Mouse (Mus musculus) midbrain, embryonic 13.5 days (tissue): ENCODE data around the gene Kitl. TPM values are rescaled to one million over a fixed set of nuclear protein-coding genes. Genes with fewer than 3 reads are reported as not detected.

Source experiments
- ATAC-seq: fragments of 200-750 bp; cut with Nextera tagmentation; 2 replicates; pipeline ENCODE4 v1.8.0; 2017; ENCODE audit warnings: mild to moderate bottlenecking, moderate TSS enrichment, moderate library complexity
- H3K27ac ChIP-seq: fragments of 300-500 bp; sonication (generic); 2 replicates; pipeline ENCODE4 v1.5.1; 2015; ENCODE audit warnings: inconsistent platforms, mild to moderate bottlenecking, moderate library complexity
- H3K27me3 ChIP-seq: fragments of 300-500 bp; sonication (generic); 2 replicates; pipeline ENCODE4 v1.6.1; 2015; ENCODE audit warnings: mild to moderate bottlenecking, inconsistent platforms
- H3K36me3 ChIP-seq: fragments of 300-500 bp; sonication (generic); 2 replicates; pipeline ENCODE4 v1.6.1; 2015; ENCODE audit warnings: mild to moderate bottlenecking, inconsistent platforms
- H3K4me1 ChIP-seq: fragments of 300-500 bp; sonication (generic); replicated peaks from 2 replicates; pipeline ENCODE4 v1.6.1; 2015; ENCODE audit warnings: inconsistent platforms
- H3K4me2 ChIP-seq: fragments of 300-500 bp; sonication (generic); replicated peaks from 2 replicates; pipeline ENCODE4 v1.6.1; 2015; ENCODE audit warnings: moderate library complexity, mild to moderate bottlenecking, inconsistent platforms
- H3K4me3 ChIP-seq: fragments of 300-500 bp; sonication (generic); replicated peaks from 2 replicates; pipeline ENCODE4 v1.5.1; 2015; ENCODE audit warnings: mild to moderate bottlenecking, inconsistent platforms
- H3K9ac ChIP-seq: fragments of 300-500 bp; sonication (generic); replicated peaks from 2 replicates; pipeline ENCODE4 v1.6.1; 2015; ENCODE audit warnings: mild to moderate bottlenecking, inconsistent platforms
- H3K9me3 ChIP-seq: fragments of 300-500 bp; sonication (generic); 2 replicates; pipeline ENCODE4 v1.6.1; 2016; ENCODE audit warnings: mild to moderate bottlenecking, inconsistent platforms
- WGBS: fragments of 180-500 bp; shearing (Covaris S2); methylation state at CpG from one replicate; pipeline ENCODE4 v1.1.7; 2015; 5-methylcytosine and 5-hydroxymethylcytosine counted together
- polyA plus RNA-seq: library from polyadenylated mRNA; unstranded; fragments of >200 nt; fragmentation: Nextera tagmentation; extraction: Ambion mirVana; gene quantifications from 2 replicates; pipeline ENCODE4 v1.2.1, GENCODE M21; 2015

The Kitl gene
- polyA plus RNA-seq, 1 experiment from 2014 or later: 21.4 TPM

DNA sequence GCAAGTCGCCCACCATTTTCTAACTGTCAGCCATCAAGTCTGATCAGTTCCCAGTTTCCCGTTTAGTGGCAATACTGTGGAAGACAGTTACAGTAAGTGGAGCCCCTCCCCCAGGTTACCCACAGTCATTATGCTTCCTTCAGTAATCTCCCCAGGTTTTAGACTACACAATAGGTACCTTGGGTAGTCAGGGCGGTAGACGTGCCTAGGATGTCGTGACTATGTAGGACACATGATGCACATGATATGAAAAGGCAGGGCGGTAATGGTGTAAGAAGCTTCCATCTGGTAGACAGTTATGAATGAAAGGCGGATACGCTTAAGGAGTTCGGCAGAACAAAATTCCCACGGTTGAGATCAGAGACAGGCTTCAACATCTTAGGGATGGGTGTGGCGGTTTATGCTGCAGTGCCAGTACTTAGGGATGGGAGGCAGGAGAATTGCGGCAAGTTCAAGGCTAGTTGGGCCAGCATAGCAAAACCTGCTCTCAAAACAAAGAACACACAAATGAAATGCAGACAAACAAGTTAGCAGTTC lies 15.6 kb downstream of the Kitl start:
- no peak overlapping the region for H3K27ac ChIP-seq
- no peak overlapping the region for H3K4me3 ChIP-seq
- H3K36me3 ChIP-seq: no peaks in the 10 kb centered on the region
- 70% methylated on average over 12 of the region's 12 CpGs for WGBS
- H3K9me3 ChIP-seq: no peaks in the 10 kb centered on the region
- no peak overlapping the region for H3K9ac ChIP-seq
- H3K27me3 ChIP-seq: peaks cover 63% of the 10 kb centered on the region
- H3K4me2 ChIP-seq: 0 out of 2 replicates have a peak overlapping the region, but pooled peaks have one; percentile 35
- ATAC-seq: 0 out of 2 replicates have a peak, but pooled peaks have one; percentile 27
- H3K4me1 ChIP-seq: peaks cover 10% of the 10 kb centered on the region

DNA sequence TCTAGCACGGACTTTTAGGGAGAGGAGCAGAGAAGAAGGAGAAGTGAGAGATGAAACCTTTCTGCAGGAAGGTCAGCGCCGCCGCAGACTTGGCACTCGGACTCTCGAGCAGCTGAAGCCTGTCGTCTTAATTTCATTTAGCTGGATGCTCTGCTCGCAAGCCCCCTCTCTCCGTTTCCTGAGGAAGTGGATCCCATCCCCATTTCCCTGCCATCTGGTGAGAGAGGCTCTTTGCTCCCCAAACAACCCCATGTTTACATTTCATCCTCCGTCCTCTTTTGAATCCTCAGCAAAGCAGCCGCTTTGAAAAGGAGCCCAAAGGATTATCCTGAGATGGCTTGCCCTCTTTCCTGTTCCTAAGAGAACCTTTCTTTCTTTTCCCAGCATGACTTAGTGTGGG lies 16.2 kb downstream of the Kitl start:
- H3K4me2 ChIP-seq: peak overlapping the region; percentile 35
- WGBS: 7% methylated on average over 11 of the region's 11 CpGs
- no peak overlapping the region for H3K4me3 ChIP-seq
- peaks cover 10% of the 10 kb centered on the region for H3K4me1 ChIP-seq
- H3K27me3 ChIP-seq: peaks cover 61% of the 10 kb centered on the region
- no peak for ATAC-seq
- no peak overlapping the region; the same call in 1 of the 2 replicates for H3K9ac ChIP-seq
- no peaks in the 10 kb centered on the region for H3K36me3 ChIP-seq
- no peak overlapping the region for H3K27ac ChIP-seq
- H3K9me3 ChIP-seq: no peaks in the 10 kb centered on the region

GRCm38 (mm10) chr10:100032566-100032965 lies 17.1 kb downstream of the Kitl start:
- no peak overlapping the region for H3K27ac ChIP-seq
- 64% methylated on average over 3 of the region's 3 CpGs for WGBS
- H3K4me1 ChIP-seq: peaks cover 10% of the 10 kb centered on the region
- no peak overlapping the region for H3K9ac ChIP-seq
- peaks cover 61% of the 10 kb centered on the region for H3K27me3 ChIP-seq
- no peak overlapping the region for H3K4me3 ChIP-seq
- no peaks in the 10 kb centered on the region for H3K36me3 ChIP-seq
- ATAC-seq: no peak
- no peak overlapping the region for H3K4me2 ChIP-seq
- no peaks in the 10 kb centered on the region for H3K9me3 ChIP-seq

DNA sequence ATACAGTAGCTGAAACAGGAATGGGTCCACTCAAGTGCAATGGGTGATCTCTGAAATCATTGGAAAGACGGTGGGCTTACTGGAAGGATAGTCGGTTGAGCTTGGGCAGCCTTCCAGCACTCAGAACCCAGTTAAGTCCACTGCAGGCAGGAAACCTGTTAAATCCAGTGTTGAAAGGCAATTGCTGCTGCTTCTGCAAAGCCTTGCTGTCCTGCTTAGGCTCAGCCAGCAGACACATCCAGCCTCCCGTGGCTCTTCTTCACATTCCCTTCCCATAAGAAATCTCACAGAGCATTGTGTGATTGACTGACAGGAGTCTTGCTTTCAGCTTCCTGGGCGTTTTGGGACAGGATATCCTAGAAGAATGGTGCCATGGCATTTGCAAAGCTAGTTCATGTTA lies 20.6 kb downstream of the Kitl start:
- H3K27ac ChIP-seq: no peak overlapping the region
- WGBS: 46% methylated on average over 4 of the region's 4 CpGs
- no peak overlapping the region for H3K4me3 ChIP-seq
- no peak for ATAC-seq
- H3K36me3 ChIP-seq: no peaks in the 10 kb centered on the region
- peaks cover 10% of the 10 kb centered on the region for H3K4me1 ChIP-seq
- no peak overlapping the region for H3K9ac ChIP-seq
- no peak overlapping the region for H3K4me2 ChIP-seq
- H3K27me3 ChIP-seq: peaks cover 37% of the 10 kb centered on the region
- H3K9me3 ChIP-seq: no peaks in the 10 kb centered on the region

DNA sequence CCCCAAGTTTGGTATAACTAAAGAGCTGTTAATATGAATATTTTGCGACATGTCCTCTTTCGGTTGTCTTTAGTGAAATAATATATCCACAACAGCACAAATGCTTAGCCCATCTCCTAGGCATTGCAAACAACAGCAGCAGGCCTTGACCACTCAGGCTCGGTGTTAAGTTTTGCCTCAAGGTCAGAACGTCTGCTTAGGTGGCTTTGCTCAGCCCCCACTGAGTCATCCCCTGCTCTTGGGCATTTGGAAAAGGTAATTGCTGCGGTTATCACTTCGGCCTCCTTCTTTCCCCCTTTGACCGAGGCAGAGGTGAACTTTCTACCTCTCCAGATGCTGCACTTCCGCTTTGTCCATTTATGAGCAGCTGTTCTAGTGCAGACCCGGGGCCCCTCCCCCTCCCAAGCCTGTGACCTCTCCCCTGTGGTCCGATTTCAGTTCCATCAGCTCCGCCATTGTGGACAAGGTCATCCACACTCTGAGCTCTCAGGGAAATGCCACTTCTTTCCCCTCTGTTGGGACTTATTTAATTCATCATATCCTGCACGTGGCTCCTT lies 23.0 kb downstream of the Kitl start:
- WGBS: 80% methylated on average over 12 of the region's 12 CpGs
- Histone ChIP-seq H3K4me1 (no peaks in the 10 kb centered on the region), H3K9me3 (no peaks in the 10 kb centered on the region), H3K4me2 (no peak overlapping the region), H3K9ac (no peak overlapping the region), H3K36me3 (no peaks in the 10 kb centered on the region), H3K27me3 (peaks cover 15% of the 10 kb centered on the region), H3K27ac (no peak overlapping the region), H3K4me3 (no peak overlapping the region)
- ATAC-seq: no peak

- Histone ChIP-seq H3K9ac (no peak overlapping the region), H3K27me3 (peaks cover 12% of the 10 kb centered on the region), H3K36me3 (no peaks in the 10 kb centered on the region), H3K9me3 (no peaks in the 10 kb centered on the region), H3K27ac (no peak overlapping the region), H3K4me1 (no peaks in the 10 kb centered on the region), H3K4me2 (no peak overlapping the region), H3K4me3 (no peak overlapping the region)
- no peak for ATAC-seq
- 94% methylated on average over 8 of the region's 8 CpGs for WGBS
Measured at GRCm38 (mm10) chr10:100038994-100039393, 23.6 kb downstream of the Kitl start.

DNA sequence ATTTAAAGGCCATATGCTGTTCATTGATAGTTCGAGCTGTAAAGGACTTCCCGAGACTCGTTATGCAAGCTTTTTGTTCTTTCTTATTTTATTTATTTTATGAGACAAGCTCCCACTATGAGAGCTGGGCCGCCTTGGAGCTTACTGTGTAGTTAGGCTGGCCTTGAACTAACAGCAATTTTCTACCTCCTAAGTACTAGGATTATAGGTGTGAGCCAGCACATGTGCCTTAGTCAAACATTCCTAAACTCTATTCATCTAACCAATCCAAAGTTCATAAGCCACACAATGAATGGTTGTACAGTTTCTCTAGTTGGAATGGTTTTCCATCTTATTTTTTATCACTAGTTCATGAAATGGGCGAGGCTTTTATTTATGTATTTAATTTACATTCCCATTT lies 28.3 kb downstream of the Kitl start:
- whole genome bisulfite sequencing: 93% methylated on average over 5 of the region's 5 CpGs

DNA sequence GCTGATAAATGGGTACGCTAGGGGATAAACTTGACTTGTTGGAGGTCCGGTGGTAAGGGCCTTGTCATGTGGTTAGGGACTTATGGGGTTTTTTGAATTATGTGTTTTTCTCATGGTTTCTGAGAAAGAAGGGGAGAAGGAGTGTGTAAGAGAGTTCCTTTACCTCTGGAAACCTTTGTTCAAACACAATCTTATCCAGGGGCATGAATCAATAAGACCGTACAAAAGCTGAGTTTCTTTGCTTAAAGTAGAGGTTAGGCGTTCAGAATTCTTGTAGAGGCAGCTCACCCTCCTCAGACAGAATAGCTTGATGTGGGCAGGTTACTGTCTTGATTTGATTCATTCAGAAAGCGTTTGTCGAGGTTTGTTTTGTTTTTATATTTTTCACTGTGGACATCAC lies 28.7 kb downstream of the Kitl start:
- WGBS: 89% methylated on average over 6 of the region's 6 CpGs
- Histone ChIP-seq H3K4me2 (no peak overlapping the region), H3K27me3 (no peaks in the 10 kb centered on the region), H3K27ac (no peak overlapping the region), H3K9me3 (no peaks in the 10 kb centered on the region), H3K4me1 (no peaks in the 10 kb centered on the region), H3K4me3 (no peak overlapping the region), H3K36me3 (no peaks in the 10 kb centered on the region), H3K9ac (no peak overlapping the region)
- ATAC-seq: no peak

More for the DNA sequence above, 28.3 kb downstream of the Kitl start:
- Histone ChIP-seq H3K4me2 (no peak overlapping the region), H3K4me1 (no peaks in the 10 kb centered on the region), H3K36me3 (no peaks in the 10 kb centered on the region), H3K4me3 (no peak overlapping the region), H3K27me3 (no peaks in the 10 kb centered on the region), H3K9me3 (no peaks in the 10 kb centered on the region), H3K9ac (no peak overlapping the region), H3K27ac (no peak overlapping the region)
- ATAC-seq: no peak

DNA sequence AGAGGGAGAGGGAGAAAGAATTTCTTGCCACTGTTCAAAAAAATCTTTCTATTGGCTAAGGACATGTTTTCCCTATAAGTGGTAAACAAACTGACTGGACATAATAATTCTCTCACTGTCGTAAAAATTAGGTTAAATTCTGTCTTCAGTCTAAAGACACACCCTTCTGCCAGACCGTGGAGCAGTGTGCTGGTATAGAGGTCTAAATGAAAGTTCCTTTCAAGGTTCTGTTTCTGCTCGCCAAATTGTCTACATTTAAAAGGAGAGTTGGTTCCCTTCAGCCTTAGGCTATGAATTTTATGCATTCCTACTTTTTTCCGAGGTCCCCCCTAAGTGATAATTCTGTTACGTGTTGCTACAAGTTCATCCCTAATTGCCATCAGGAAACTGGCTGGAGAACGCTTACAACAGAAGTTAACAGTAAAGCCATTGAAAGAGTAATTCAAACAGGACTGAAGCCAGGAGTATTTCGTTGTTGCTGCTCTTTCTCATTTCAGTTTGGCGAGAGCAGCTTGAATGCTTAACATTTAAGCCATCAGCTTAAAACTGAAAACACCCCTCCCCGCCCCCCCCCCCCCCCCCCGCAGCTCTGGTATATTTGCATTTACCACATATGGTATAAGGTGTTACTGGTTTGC lies 35.8 kb downstream of the Kitl start:
- H3K9me3 ChIP-seq: no peaks in the 10 kb centered on the region
- no peak overlapping the region for H3K27ac ChIP-seq
- no peak overlapping the region for H3K4me3 ChIP-seq
- no peak overlapping the region for H3K9ac ChIP-seq
- 53% methylated on average over 10 of the region's 10 CpGs for WGBS
- no peaks in the 10 kb centered on the region for H3K36me3 ChIP-seq
- no peaks in the 10 kb centered on the region for H3K4me1 ChIP-seq
- no peak for ATAC-seq
- no peak overlapping the region for H3K4me2 ChIP-seq
- no peaks in the 10 kb centered on the region for H3K27me3 ChIP-seq

DNA sequence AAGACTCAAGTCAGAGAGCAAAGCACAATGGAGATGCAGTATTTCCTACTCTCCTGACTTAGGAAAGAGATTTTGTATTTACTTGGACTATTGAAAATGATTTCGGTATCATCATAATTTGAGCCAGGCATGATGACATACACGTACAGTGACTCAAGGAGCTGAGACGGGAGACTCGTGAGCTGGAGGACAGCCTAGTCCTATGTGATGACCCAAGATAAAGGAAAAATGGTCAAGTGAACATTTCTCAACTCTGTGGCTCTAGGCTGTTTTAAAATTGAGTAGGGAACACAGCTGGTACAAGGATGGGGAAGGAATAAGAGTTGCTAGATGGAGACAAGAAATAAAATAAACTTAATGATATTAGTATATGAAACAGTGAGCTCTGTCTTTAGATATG lies 37.0 kb downstream of the Kitl start:
- no peaks in the 10 kb centered on the region for H3K4me1 ChIP-seq
- H3K9me3 ChIP-seq: no peaks in the 10 kb centered on the region
- no peaks in the 10 kb centered on the region for H3K27me3 ChIP-seq
- H3K9ac ChIP-seq: no peak overlapping the region
- WGBS: 95% methylated on average over 4 of the region's 4 CpGs
- H3K27ac ChIP-seq: no peak overlapping the region
- H3K36me3 ChIP-seq: no peaks in the 10 kb centered on the region
- H3K4me2 ChIP-seq: no peak overlapping the region
- no peak for ATAC-seq
- no peak overlapping the region for H3K4me3 ChIP-seq

DNA sequence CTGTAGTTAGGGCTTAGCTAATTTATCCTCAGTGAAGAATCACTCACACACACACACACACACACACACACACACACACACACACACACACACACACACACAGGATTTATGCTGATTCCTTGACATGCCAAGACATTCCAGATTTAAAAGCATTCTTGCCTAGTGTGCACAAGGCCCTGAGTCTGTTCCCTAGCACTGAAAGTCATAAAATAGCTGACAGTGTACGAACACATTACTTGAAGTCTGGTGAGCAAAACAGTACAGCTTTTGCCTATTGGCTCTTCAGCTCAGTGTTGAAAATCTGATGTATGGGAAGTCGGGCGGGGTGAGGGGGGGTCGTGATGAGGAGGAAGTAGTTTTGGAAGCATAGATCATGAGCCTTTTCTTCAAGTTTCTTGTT lies 37.5 kb downstream of the Kitl start:
- ATAC-seq: no peak
- WGBS: 80% methylated on average over 4 of the region's 4 CpGs
- H3K4me3 ChIP-seq: no peak overlapping the region

DNA sequence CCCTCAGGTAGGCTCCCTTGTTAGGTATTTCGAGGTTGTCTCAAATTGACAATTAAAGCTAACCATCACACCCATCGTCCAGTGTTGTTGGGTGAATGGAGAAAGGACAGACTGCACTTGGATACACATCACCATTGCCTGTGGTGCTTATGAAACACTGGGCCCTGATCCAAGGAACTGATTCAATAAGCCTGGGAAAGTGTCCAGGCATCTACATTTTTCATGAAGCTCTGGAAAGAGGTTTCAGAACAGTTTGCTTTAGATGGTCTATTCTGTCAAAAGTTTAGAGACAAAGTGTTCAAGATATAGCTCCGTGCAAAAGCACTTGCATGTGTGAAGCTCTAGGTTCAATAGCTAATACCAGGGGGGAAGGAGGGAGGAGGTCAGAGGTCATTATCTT lies 38.6 kb downstream of the Kitl start:
- no peak for ATAC-seq
- H3K36me3 ChIP-seq: no peaks in the 10 kb centered on the region
- no peak overlapping the region for H3K4me2 ChIP-seq
- H3K9me3 ChIP-seq: no peaks in the 10 kb centered on the region
- no peak overlapping the region for H3K4me3 ChIP-seq
- no peaks in the 10 kb centered on the region for H3K4me1 ChIP-seq
- no peak overlapping the region for H3K27ac ChIP-seq
- H3K27me3 ChIP-seq: no peaks in the 10 kb centered on the region
- 89% methylated on average over 3 of the region's 3 CpGs for WGBS
- no peak overlapping the region for H3K9ac ChIP-seq

More for the DNA sequence above, 37.5 kb downstream of the Kitl start:
- no peak overlapping the region for H3K27ac ChIP-seq
- H3K36me3 ChIP-seq: no peaks in the 10 kb centered on the region
- H3K9ac ChIP-seq: no peak overlapping the region
- H3K9me3 ChIP-seq: no peaks in the 10 kb centered on the region
- no peak overlapping the region for H3K4me2 ChIP-seq
- H3K4me1 ChIP-seq: no peaks in the 10 kb centered on the region
- no peaks in the 10 kb centered on the region for H3K27me3 ChIP-seq
